Mouse (Mus musculus) CH12.LX (cell line): ENCODE data around the gene Pak2. TPM values are rescaled to one million over a fixed set of nuclear protein-coding genes. Genes with fewer than 3 reads are reported as not detected.
A peak's percentile ranks its signal among the peaks of the same experiment; 100 is the strongest.

Source experiments
- DNase-seq: peaks from one replicate; pipeline ENCODE4 v3.0.0-alpha.2; 2013; ENCODE audit errors: extremely low read depth
- H3K27ac ChIP-seq: 2 replicates; pipeline ENCODE4 v1.5.1; 2012; ENCODE audit warnings: low read depth, mild to moderate bottlenecking, control low read depth, moderate library complexity; ENCODE audit not compliant: insufficient read depth
- H3K27me3 ChIP-seq: replicated peaks from 2 replicates; pipeline ENCODE3; 2012; ENCODE audit warnings: inconsistent platforms
- H3K36me3 ChIP-seq, 2 experiments: replicated peaks in 1 of 2; 2 replicates each; pipeline versions ENCODE3 to v1.6.1; 2012; ENCODE audit warnings: inconsistent platforms in 1 of 2, low read length in 1 of 2, mild to moderate bottlenecking in 1 of 2, mixed read lengths in 1 of 2, moderate library complexity in 1 of 2; ENCODE audit not compliant: control insufficient read depth in 1 of 2, insufficient read depth in 1 of 2
- H3K4me1 ChIP-seq, 2 experiments: 2 replicates each; pipeline ENCODE4 v1.6.1; 2012; ENCODE audit warnings: inconsistent platforms in 1 of 2, moderate library complexity in 1 of 2; ENCODE audit not compliant: insufficient read depth in 2 of 2, control insufficient read depth in 1 of 2
- H3K4me2 ChIP-seq: 2 replicates; pipeline ENCODE4 v1.6.1; 2012; ENCODE audit warnings: low read depth, mild to moderate bottlenecking, control low read depth; ENCODE audit not compliant: poor library complexity, insufficient read depth, severe bottlenecking
- H3K4me3 ChIP-seq, 3 experiments: fragments of 150-350 bp in 1 of 3; sonication (generic) in 1 of 3; replicated peaks in 1 of 3; 2 replicates each; pipeline versions ENCODE3 to v1.5.1; 2011 to 2012; ENCODE audit warnings: low read depth in 2 of 3, low read length in 2 of 3, mild to moderate bottlenecking in 2 of 3, moderate library complexity in 2 of 3, control low read depth in 1 of 3, improper control_type of control experiment in 1 of 3, inconsistent platforms in 1 of 3, mixed read lengths in 1 of 3; ENCODE audit not compliant: poor library complexity in 1 of 3
- H3K79me2 ChIP-seq: replicated peaks from 2 replicates; pipeline ENCODE4 v1.6.1; 2012; ENCODE audit warnings: mild to moderate bottlenecking, moderate library complexity; ENCODE audit not compliant: control insufficient read depth, poor library complexity, insufficient read depth, severe bottlenecking; ENCODE audit errors: extremely low read depth
- H3K9ac ChIP-seq: 2 replicates; pipeline ENCODE4 v1.6.1; 2012; ENCODE audit warnings: low read depth, mild to moderate bottlenecking, control low read depth, moderate library complexity; ENCODE audit not compliant: insufficient read depth
- H3K9me3 ChIP-seq: replicated peaks from 2 replicates; pipeline ENCODE3; 2012; ENCODE audit warnings: low read length, inconsistent platforms, mixed read lengths
- BHLHE40 ChIP-seq: IDR thresholded peaks from 2 replicates; pipeline ENCODE4 v1.6.1; 2011; ENCODE audit warnings: mild to moderate bottlenecking, low read depth, low read length, improper control_type of control experiment
- CHD2 ChIP-seq: IDR thresholded peaks from 2 replicates; pipeline ENCODE4 v1.6.1; 2011; ENCODE audit warnings: low read length, improper control_type of control experiment
- CTCF ChIP-seq, 2 experiments: IDR thresholded peaks in 1 of 2; conservative IDR thresholded peaks in 1 of 2; 2 replicates each; pipeline ENCODE4 v1.5.1; 2011 to 2012; ENCODE audit warnings: low read depth in 2 of 2, low read length in 2 of 2, improper control_type of control experiment in 1 of 2, inconsistent platforms in 1 of 2, mild to moderate bottlenecking in 1 of 2, moderate library complexity in 1 of 2
- ELF1 ChIP-seq: IDR thresholded peaks from 2 replicates; pipeline ENCODE4 v1.6.1; 2014; ENCODE audit warnings: low read depth, mild to moderate bottlenecking, inconsistent platforms, low read length, improper control_type of control experiment
- EP300 ChIP-seq: IDR thresholded peaks from 2 replicates; pipeline ENCODE4 v1.6.1; 2011; ENCODE audit warnings: low read length, improper control_type of control experiment
- GABPA ChIP-seq: IDR thresholded peaks from 2 replicates; pipeline ENCODE4 v1.6.1; 2012; ENCODE audit warnings: low read depth, low read length, improper control_type of control experiment, inconsistent platforms; ENCODE audit not compliant: insufficient replicate concordance
- JUN ChIP-seq: IDR thresholded peaks from 2 replicates; pipeline ENCODE4 v1.6.1; 2011; ENCODE audit warnings: low read depth, mild to moderate bottlenecking, low read length, improper control_type of control experiment, moderate library complexity; ENCODE audit not compliant: insufficient read depth
- KAT2A ChIP-seq: IDR thresholded peaks from 2 replicates; pipeline ENCODE4 v1.6.1; 2012; ENCODE audit warnings: low read length, improper control_type of control experiment, inconsistent platforms; ENCODE audit not compliant: insufficient replicate concordance
- MEF2A ChIP-seq: IDR thresholded peaks from 2 replicates; pipeline ENCODE4 v1.6.1; 2014; ENCODE audit warnings: low read depth, mild to moderate bottlenecking, inconsistent platforms, low read length, improper control_type of control experiment, borderline replicate concordance
- NRF1 ChIP-seq: IDR thresholded peaks from 2 replicates; pipeline ENCODE4 v1.6.1; 2014; ENCODE audit warnings: low read depth, mild to moderate bottlenecking, inconsistent platforms, low read length, improper control_type of control experiment, moderate library complexity
- POLR2A ChIP-seq: IDR thresholded peaks from 2 replicates; pipeline ENCODE4 v1.6.1; 2011; ENCODE audit warnings: low read depth, mild to moderate bottlenecking, improper control_type of control experiment, low read length
- RCOR1 ChIP-seq: conservative IDR thresholded peaks from 2 replicates; pipeline ENCODE4 v1.6.1; 2012; ENCODE audit warnings: low read depth, mild to moderate bottlenecking, inconsistent platforms, low read length, improper control_type of control experiment
- SIN3A ChIP-seq: IDR thresholded peaks from 2 replicates; pipeline ENCODE4 v1.6.1; 2012; ENCODE audit warnings: low read length, improper control_type of control experiment, inconsistent platforms
- USF2 ChIP-seq: conservative IDR thresholded peaks from 2 replicates; pipeline ENCODE4 v1.6.1; 2011; ENCODE audit warnings: low read depth, low read length, improper control_type of control experiment
- ZC3H11A ChIP-seq: IDR thresholded peaks from 2 replicates; pipeline ENCODE4 v1.6.1; 2012; ENCODE audit warnings: low read depth, mild to moderate bottlenecking, inconsistent platforms, low read length, improper control_type of control experiment
- ZKSCAN1 ChIP-seq: IDR thresholded peaks from 2 replicates; pipeline ENCODE4 v1.6.1; 2012; ENCODE audit warnings: low read depth, inconsistent platforms, low read length, improper control_type of control experiment, borderline replicate concordance
- ZNF384 ChIP-seq: IDR thresholded peaks from 2 replicates; pipeline ENCODE4 v1.6.1; 2012; ENCODE audit warnings: low read depth, low read length, improper control_type of control experiment, inconsistent platforms
- dilution Hi-C: fragments of 300-500 bp; cut with MboI; formaldehyde crosslinking; loops from 2 replicates; pipeline ENCODE4 v1.14.3; 2020; ENCODE audit warnings: low sequenced_read_pairs; ENCODE audit not compliant: extremely low pct_unique_long_range_greater_than_20kb, extremely low pct_ligation_motif_present
- in situ Hi-C: fragments of 300-500 bp; cut with MboI; formaldehyde crosslinking; loops from 3 replicates; pipeline ENCODE4 v1.14.3; 2019; ENCODE audit warnings: low sequenced_read_pairs, low pct_ligation_motif_present, low pct_unique_long_range_greater_than_20kb, mixed read lengths
- polyA plus RNA-seq: library from polyadenylated mRNA; unstranded; fragments of >175 nt; gene quantifications from 2 replicates; pipeline ENCODE4 v1.2.1, GENCODE M21; 2012; ENCODE audit warnings: low read depth; ENCODE audit not compliant: insufficient read length
- total RNA-seq, 2 experiments: library from RNA; depleted of rRNA; stranded (reverse); fragments of 300-350 nt in 1 of 2; fragments of >200 nt in 1 of 2; gene quantifications; 2 replicates each; pipeline ENCODE4 v1.2.3; 2012 to 2014

The Pak2 gene
- total and polyA plus RNA-seq, 3 experiments = 37.2 to 79.7 (median 73.1) TPM

GRCm38 (mm10) chr16:32059840-32060523 is 19.2 kb downstream of the Pak2 start:
- H3K27ac ChIP-seq = no peak overlapping the region
- H3K4me2 ChIP-seq = no peak overlapping the region
- peaks cover 76% of the 10 kb centered on the region for H3K79me2 ChIP-seq
- no peak overlapping the region for H3K4me3 ChIP-seq
- H3K9me3 ChIP-seq = no peaks in the 10 kb centered on the region
- in situ Hi-C loops (no loop called here), dilution Hi-C loops (no loop called here)
- H3K9ac ChIP-seq = no peak overlapping the region
- peaks cover 0 to 34% of the 10 kb centered on the region in 2 experiments for H3K36me3 ChIP-seq
- no peaks in the 10 kb centered on the region for H3K27me3 ChIP-seq
- TF ChIP-seq EP300 = peak; percentile 51
- peak; percentile 15; the same call in 1 of the 2 replicates for TF ChIP-seq BHLHE40
- no peak for TF ChIP-seq SIN3A
- peak; percentile 61 for DNase-seq
- peaks cover 6 to 66% of the 10 kb centered on the region in 2 experiments for H3K4me1 ChIP-seq

GRCm38 (mm10) chr16:32058817-32059216 is 20.3 kb downstream of the Pak2 start:
- in situ Hi-C loops = no loop called here
- H3K4me1 ChIP-seq = peaks cover 4 to 55% of the 10 kb centered on the region in 2 experiments
- H3K4me2 ChIP-seq = no peak overlapping the region
- dilution Hi-C loops = no loop called here
- no peak overlapping the region for H3K9ac ChIP-seq
- H3K9me3 ChIP-seq = no peaks in the 10 kb centered on the region
- TF ChIP-seq ZNF384 (no peak), MEF2A (no peak), POLR2A (no peak), SIN3A (no peak), CHD2 (no peak), GABPA (no peak), ELF1 (no peak), KAT2A (no peak), CTCF (conservative IDR thresholded peaks at IDR 0.05 in 1 of 2, IDR thresholded peaks at IDR 0.05 in 1 of 2; ENCODE audit: low read depth in 2 of 2, low read length in 2 of 2) (no peak), RCOR1 (no peak), ZKSCAN1 (no peak), NRF1 (no peak), ZC3H11A (no peak), JUN (no peak), USF2 (no peak)
- TF ChIP-seq, all 38 proteins: peak for 0
- Histone ChIP-seq H3K36me3 (peaks cover 0 to 28% of the 10 kb centered on the region in 2 experiments), H3K27ac (no peak overlapping the region), H3K4me3 (no peak overlapping the region), H3K27me3 (no peaks in the 10 kb centered on the region), H3K79me2 (peaks cover 72% of the 10 kb centered on the region)
- no peak for DNase-seq
